Mouse (Mus musculus) heart, postnatal 0 days (tissue): ENCODE measurements around the gene H2al1f. TPM values are rescaled to one million over a fixed set of nuclear protein-coding genes. Genes with fewer than 3 reads are reported as not detected.

Source experiments
- ATAC-seq: fragments of 200-750 bp; cut with Nextera tagmentation; 2 replicates; pipeline ENCODE4 v1.8.0; 2017; ENCODE audit warnings: low read depth, moderate number of reproducible peaks, moderate library complexity; ENCODE audit not compliant: insufficient read depth
- DNase-seq: peaks from one replicate; pipeline ENCODE4 v3.0.0-alpha.2; 2016; ENCODE audit warnings: low spot score
- H3K27ac ChIP-seq: fragments of 300-500 bp; sonication (generic); 2 replicates; pipeline ENCODE4 v1.5.1; 2014; ENCODE audit warnings: low read depth, mild to moderate bottlenecking
- H3K27me3 ChIP-seq: fragments of 300-500 bp; sonication (generic); 2 replicates; pipeline ENCODE4 v1.6.1; 2014; ENCODE audit warnings: low read length, mixed read lengths; ENCODE audit not compliant: control insufficient read depth, insufficient read depth
- H3K36me3 ChIP-seq: fragments of 300-500 bp; sonication (generic); replicated peaks from 2 replicates; pipeline ENCODE4 v1.6.1; 2014; ENCODE audit warnings: low read length, mixed read lengths; ENCODE audit not compliant: control insufficient read depth, insufficient read depth
- H3K4me1 ChIP-seq: fragments of 300-500 bp; sonication (generic); 2 replicates; pipeline ENCODE4 v1.6.1; 2014; ENCODE audit warnings: antibody characterized with exemption; ENCODE audit not compliant: control insufficient read depth, insufficient read depth
- H3K4me2 ChIP-seq: fragments of 300-500 bp; sonication (generic); 2 replicates; pipeline ENCODE4 v1.6.1; 2014; ENCODE audit warnings: low read depth, mild to moderate bottlenecking, low read length, moderate library complexity
- H3K4me3 ChIP-seq: fragments of 300-500 bp; sonication (generic); 2 replicates; pipeline ENCODE4 v1.5.1; 2014; ENCODE audit warnings: low read depth, low read length
- H3K9ac ChIP-seq: fragments of 300-500 bp; sonication (generic); replicated peaks from 2 replicates; pipeline ENCODE4 v1.6.1; 2014; ENCODE audit warnings: low read depth, low read length, mixed read lengths
- H3K9me3 ChIP-seq: fragments of 300-500 bp; sonication (generic); replicated peaks from 2 replicates; pipeline ENCODE4 v1.6.1; 2016; ENCODE audit warnings: low read length; ENCODE audit not compliant: control insufficient read depth
- CTCF ChIP-seq: IDR thresholded peaks from 2 replicates; pipeline ENCODE4 v1.5.1; 2016; ENCODE audit warnings: antibody characterized with exemption, control low read depth, low read depth
- EP300 ChIP-seq: IDR thresholded peaks from 2 replicates; pipeline ENCODE4 v1.6.1; 2016; ENCODE audit warnings: antibody characterized with exemption, low read depth
- WGBS: fragments of 180-500 bp; shearing (Covaris S2); extraction: QIAGEN DNeasy Blood & Tissue Kit; methylation state at CpG from one replicate; pipeline ENCODE4 v1.1.7; 2014; 5-methylcytosine and 5-hydroxymethylcytosine counted together
- polyA plus RNA-seq: library from polyadenylated mRNA; unstranded; fragments of >200 nt; fragmentation: Nextera tagmentation; extraction: Ambion mirVana; gene quantifications from 2 replicates; pipeline ENCODE4 v1.2.1, GENCODE M21; 2015
- total RNA-seq: library from RNA; depleted of rRNA; stranded (reverse); fragments of >200 nt; gene quantifications from 2 replicates; pipeline ENCODE4 v1.2.3, GENCODE M21; 2014; ENCODE audit warnings: low replicate concordance; rRNA removed

Gene H2al1f
- total and polyA plus RNA-seq, 2 experiments from 2014 or later = not detected

DNA sequence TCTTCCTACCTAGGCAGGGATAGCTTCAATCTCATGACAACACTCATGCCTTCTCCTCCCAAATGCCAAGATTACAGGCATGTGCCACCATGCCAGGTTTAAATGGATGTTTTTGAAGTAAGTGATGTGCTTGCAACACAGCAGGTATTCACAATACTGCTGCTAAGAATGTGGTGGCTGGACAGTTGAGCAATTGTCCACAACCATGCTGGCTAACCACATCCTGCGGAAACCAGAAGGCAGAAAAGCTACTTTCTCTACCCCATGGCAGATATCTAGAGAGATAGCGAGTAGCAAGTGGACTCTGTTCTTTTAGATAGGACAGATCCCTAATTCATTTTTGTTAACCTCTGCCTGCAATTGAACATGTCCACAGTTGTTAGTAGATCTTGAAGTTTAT is 46.3 kb downstream of the H2al1f start:
- no peak overlapping the region for H3K27ac ChIP-seq
- no peak for ATAC-seq
- WGBS = 66% methylated on average over 2 of the region's 2 CpGs
- TF ChIP-seq EP300 = no peak
- TF ChIP-seq CTCF = no peak
- no peak for DNase-seq
- H3K9ac ChIP-seq = no peak overlapping the region
- no peak overlapping the region for H3K4me2 ChIP-seq
- no peaks in the 10 kb centered on the region for H3K36me3 ChIP-seq
- H3K9me3 ChIP-seq = no peaks in the 10 kb centered on the region
- no peaks in the 10 kb centered on the region for H3K4me1 ChIP-seq
- no peaks in the 10 kb centered on the region for H3K27me3 ChIP-seq
- no peak overlapping the region for H3K4me3 ChIP-seq

DNA sequence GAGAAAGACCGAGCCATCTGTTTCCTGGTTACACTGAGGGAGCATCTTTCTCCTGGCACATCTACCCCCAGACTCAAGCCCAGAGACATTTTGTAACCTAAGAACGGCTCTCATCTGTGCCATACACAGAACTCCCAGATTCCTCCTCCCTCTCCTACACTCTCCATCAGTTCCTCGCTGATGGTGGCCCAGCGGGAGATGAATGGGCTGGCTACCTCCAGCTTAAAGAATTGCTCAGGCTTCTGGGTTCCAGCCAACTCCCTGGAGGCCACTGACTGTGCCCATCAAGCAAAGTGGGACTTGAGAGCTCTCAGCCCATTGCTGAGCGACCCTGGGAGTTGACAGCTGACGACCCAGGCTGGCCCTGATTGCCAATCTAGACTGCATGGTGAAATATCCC is 48.9 kb downstream of the H2al1f start:
- Histone ChIP-seq H3K27me3 (no peaks in the 10 kb centered on the region), H3K9me3 (no peaks in the 10 kb centered on the region), H3K9ac (no peak overlapping the region), H3K36me3 (no peaks in the 10 kb centered on the region), H3K27ac (no peak overlapping the region), H3K4me3 (no peak overlapping the region), H3K4me1 (no peaks in the 10 kb centered on the region), H3K4me2 (no peak overlapping the region)
- no peak for DNase-seq
- TF ChIP-seq EP300 (no peak), CTCF (no peak)
- ATAC-seq = no peak
- WGBS = 54% methylated on average over 6 of the region's 6 CpGs

Other genes starting within 250 kb of the H2al1f start
- not detected in 2 replicates for gene H2al1a, start 15.9 kb upstream of the H2al1f start, total RNA-seq
- gene H2al1a, start 15.9 kb upstream of the H2al1f start, polyA plus RNA-seq = not detected in 2 replicates
- not detected in 2 replicates for gene H2al1b, start 12.7 kb upstream of the H2al1f start, total RNA-seq
- not detected in 2 replicates for gene H2al1b, start 12.7 kb upstream of the H2al1f start, polyA plus RNA-seq
- gene H2al1c, start 9.5 kb upstream of the H2al1f start, total RNA-seq = not detected in 2 replicates
- not detected in 2 replicates for gene H2al1c, start 9.5 kb upstream of the H2al1f start, polyA plus RNA-seq
- not detected in 2 replicates for gene H2al1d, start 6.3 kb upstream of the H2al1f start, total RNA-seq
- not detected in 2 replicates for gene H2al1d, start 6.3 kb upstream of the H2al1f start, polyA plus RNA-seq
- gene H2al1e, start 3.2 kb upstream of the H2al1f start, total RNA-seq = not detected in 2 replicates
- gene H2al1e, start 3.2 kb upstream of the H2al1f start, polyA plus RNA-seq = not detected in 2 replicates
- gene H2al1g, start 3.1 kb downstream of the H2al1f start, total RNA-seq = not detected in 2 replicates
- not detected in 2 replicates for gene H2al1g, start 3.1 kb downstream of the H2al1f start, polyA plus RNA-seq
- not detected in 2 replicates for gene H2al1h, start 6.3 kb downstream of the H2al1f start, total RNA-seq
- gene H2al1h, start 6.3 kb downstream of the H2al1f start, polyA plus RNA-seq = not detected in 2 replicates
- gene H2al1i, start 9.5 kb downstream of the H2al1f start, total RNA-seq = not detected in 2 replicates
- not detected in 2 replicates for gene H2al1i, start 9.5 kb downstream of the H2al1f start, polyA plus RNA-seq
- not detected in 2 replicates for gene H2al1j, start 12.7 kb downstream of the H2al1f start, total RNA-seq
- not detected in 2 replicates for gene H2al1j, start 12.7 kb downstream of the H2al1f start, polyA plus RNA-seq